Mouse (Mus musculus): ENCODE measurements at regions not wholly inside any gene's neighbourhood (a gene's known extent, or its start where the extent isn't known, plus 50 kb on each side); places are given as distances from the start of the nearest gene placed in this dataset.

GRCm38 (mm10) chr13:72113942-72114341 lies 150.4 kb upstream of the Irx1 start:
- Histone ChIP-seq H3K4me1 (ENCODE audit: control insufficient read depth, insufficient read depth, low read length) (no peaks in the 10 kb centered on the region), H3K4me3 (ENCODE audit: insufficient read depth, low read length) (no peak overlapping the region), H3K27ac (ENCODE audit: insufficient read depth, low read length) (no peak overlapping the region)
- TF ChIP-seq CTCF (IDR thresholded peaks at IDR 0.05; ENCODE audit: borderline replicate concordance, insufficient read depth, low read length) (no peak), POLR2A (IDR thresholded peaks at IDR 0.05; ENCODE audit: low read depth, low read length) (no peak)

- Histone ChIP-seq H3K4me3 (ENCODE audit: insufficient read depth, low read length) (no peak overlapping the region), H3K4me1 (ENCODE audit: control insufficient read depth, insufficient read depth, low read length) (no peaks in the 10 kb centered on the region), H3K27ac (ENCODE audit: insufficient read depth, low read length) (no peak overlapping the region)
- TF ChIP-seq POLR2A (IDR thresholded peaks at IDR 0.05; ENCODE audit: low read depth, low read length): no peak
- TF ChIP-seq CTCF (IDR thresholded peaks at IDR 0.05; ENCODE audit: borderline replicate concordance, insufficient read depth, low read length): no peak
These were observed 151.5 kb upstream of the Irx1 start for GRCm38 (mm10) chr13:72114776-72115663.

GRCm38 (mm10) chr13:72120467-72120866 lies 156.9 kb upstream of the Irx1 start:
- no peak for TF ChIP-seq POLR2A (IDR thresholded peaks at IDR 0.05; ENCODE audit: low read depth, low read length)
- TF ChIP-seq CTCF (IDR thresholded peaks at IDR 0.05; ENCODE audit: borderline replicate concordance, insufficient read depth, low read length): no peak
- no peak overlapping the region for H3K4me3 ChIP-seq (ENCODE audit: insufficient read depth, low read length)
- H3K27ac ChIP-seq (ENCODE audit: insufficient read depth, low read length): no peak overlapping the region
- H3K4me1 ChIP-seq (ENCODE audit: control insufficient read depth, insufficient read depth, low read length): no peaks in the 10 kb centered on the region

GRCm38 (mm10) chr13:72120911-72121553 lies 157.5 kb upstream of the Irx1 start:
- TF ChIP-seq CTCF (IDR thresholded peaks at IDR 0.05; ENCODE audit: borderline replicate concordance, insufficient read depth, low read length) (no peak), POLR2A (IDR thresholded peaks at IDR 0.05; ENCODE audit: low read depth, low read length) (no peak)
- no peaks in the 10 kb centered on the region for H3K4me1 ChIP-seq (ENCODE audit: control insufficient read depth, insufficient read depth, low read length)
- H3K27ac ChIP-seq (ENCODE audit: insufficient read depth, low read length): no peak overlapping the region
- H3K4me3 ChIP-seq (ENCODE audit: insufficient read depth, low read length): no peak overlapping the region

- TF ChIP-seq CTCF (IDR thresholded peaks at IDR 0.05; ENCODE audit: borderline replicate concordance, insufficient read depth, low read length) (no peak), POLR2A (IDR thresholded peaks at IDR 0.05; ENCODE audit: low read depth, low read length) (no peak)
- Histone ChIP-seq H3K27ac (ENCODE audit: insufficient read depth, low read length) (no peak overlapping the region), H3K4me1 (ENCODE audit: control insufficient read depth, insufficient read depth, low read length) (no peaks in the 10 kb centered on the region), H3K4me3 (ENCODE audit: insufficient read depth, low read length) (no peak overlapping the region)
These were observed 158.2 kb upstream of the Irx1 start for GRCm38 (mm10) chr13:72121554-72122229.

GRCm38 (mm10) chr13:72122230-72122627 lies 158.7 kb upstream of the Irx1 start:
- H3K27ac ChIP-seq (ENCODE audit: insufficient read depth, low read length): no peak overlapping the region
- no peaks in the 10 kb centered on the region for H3K4me1 ChIP-seq (ENCODE audit: control insufficient read depth, insufficient read depth, low read length)
- H3K4me3 ChIP-seq (ENCODE audit: insufficient read depth, low read length): no peak overlapping the region
- no peak for TF ChIP-seq POLR2A (IDR thresholded peaks at IDR 0.05; ENCODE audit: low read depth, low read length)
- TF ChIP-seq CTCF (IDR thresholded peaks at IDR 0.05; ENCODE audit: borderline replicate concordance, insufficient read depth, low read length): no peak

- no peak overlapping the region for H3K27ac ChIP-seq (ENCODE audit: insufficient read depth, low read length)
- no peak overlapping the region for H3K4me3 ChIP-seq (ENCODE audit: insufficient read depth, low read length)
- no peaks in the 10 kb centered on the region for H3K4me1 ChIP-seq (ENCODE audit: control insufficient read depth, insufficient read depth, low read length)
- TF ChIP-seq CTCF (IDR thresholded peaks at IDR 0.05; ENCODE audit: borderline replicate concordance, insufficient read depth, low read length) (no peak), POLR2A (IDR thresholded peaks at IDR 0.05; ENCODE audit: low read depth, low read length) (no peak)
These were observed 164.8 kb upstream of the Irx1 start for GRCm38 (mm10) chr13:72128306-72128705.

- no peak overlapping the region for H3K27ac ChIP-seq (ENCODE audit: insufficient read depth, low read length)
- no peaks in the 10 kb centered on the region for H3K4me1 ChIP-seq (ENCODE audit: control insufficient read depth, insufficient read depth, low read length)
- no peak overlapping the region for H3K4me3 ChIP-seq (ENCODE audit: insufficient read depth, low read length)
- TF ChIP-seq POLR2A (IDR thresholded peaks at IDR 0.05; ENCODE audit: low read depth, low read length) (no peak), CTCF (IDR thresholded peaks at IDR 0.05; ENCODE audit: borderline replicate concordance, insufficient read depth, low read length) (no peak)
These were observed 167.8 kb upstream of the Irx1 start for GRCm38 (mm10) chr13:72131341-72131740.

GRCm38 (mm10) chr13:72134101-72134768 lies 170.7 kb upstream of the Irx1 start:
- Histone ChIP-seq H3K27ac (ENCODE audit: insufficient read depth, low read length) (no peak overlapping the region), H3K4me3 (ENCODE audit: insufficient read depth, low read length) (no peak overlapping the region), H3K4me1 (ENCODE audit: control insufficient read depth, insufficient read depth, low read length) (no peaks in the 10 kb centered on the region)
- TF ChIP-seq CTCF (IDR thresholded peaks at IDR 0.05; ENCODE audit: borderline replicate concordance, insufficient read depth, low read length) (no peak), POLR2A (IDR thresholded peaks at IDR 0.05; ENCODE audit: low read depth, low read length) (no peak)

Measured in embryonic fibroblast, embryonic 13.5 days (primary cell).